Mouse (Mus musculus): ENCODE measurements around the gene Jak3.
"Not testable (repeated sequence)": the region's sequence is repeated elsewhere in the genome, so short reads cannot be mapped to it uniquely, and the experiment has no call there.

Gene Jak3

GRCm38 (mm10) chr8:71686143-71686734 is 10.1 kb downstream of the Jak3 start:
- no peak for DNase-seq (ENCODE audit: extremely low spot score, low spot score)

GRCm38 (mm10) chr8:71687616-71688015 is 11.5 kb downstream of the Jak3 start:
- no peak for DNase-seq (ENCODE audit: extremely low spot score, low spot score)

GRCm38 (mm10) chr8:71689028-71689427 is 12.9 kb downstream of the Jak3 start, which contains the start of gene Insl3:
Gene Insl3 (plus strand): TSS chr8:71689214.
- no peak for DNase-seq (ENCODE audit: extremely low spot score, low spot score)

- no peak for DNase-seq (ENCODE audit: extremely low spot score, low spot score)
These were observed 16.4 kb downstream of the Jak3 start for GRCm38 (mm10) chr8:71692509-71692908.

GRCm38 (mm10) chr8:71693166-71694041 is 17.3 kb downstream of the Jak3 start:
- peak; percentile 43 for DNase-seq (ENCODE audit: extremely low spot score, low spot score)

- not testable (repeated sequence) for DNase-seq (ENCODE audit: extremely low spot score, low spot score)
These were observed 19.4 kb downstream of the Jak3 start for GRCm38 (mm10) chr8:71695456-71695855.

GRCm38 (mm10) chr8:71700493-71701269 is 24.6 kb downstream of the Jak3 start:
- no peak for DNase-seq (ENCODE audit: extremely low spot score, low spot score)

- DNase-seq (ENCODE audit: extremely low spot score, low spot score): no peak
These were observed 25.5 kb downstream of the Jak3 start, which contains the start of gene B3gnt3 for GRCm38 (mm10) chr8:71701414-71702086. Gene B3gnt3 (minus strand): TSS chr8:71701789.

GRCm38 (mm10) chr8:71702087-71702432 is 26.0 kb downstream of the Jak3 start:
- no peak for DNase-seq (ENCODE audit: extremely low spot score, low spot score)

GRCm38 (mm10) chr8:71702923-71703322 is 26.8 kb downstream of the Jak3 start:
- no peak for DNase-seq (ENCODE audit: extremely low spot score, low spot score)

GRCm38 (mm10) chr8:71703400-71703799 is 27.3 kb downstream of the Jak3 start:
- not testable (repeated sequence) for DNase-seq (ENCODE audit: extremely low spot score, low spot score)

- no peak for DNase-seq (ENCODE audit: extremely low spot score, low spot score)
These were observed 31.8 kb downstream of the Jak3 start for GRCm38 (mm10) chr8:71707874-71708273.

GRCm38 (mm10) chr8:71709134-71709799 is 33.2 kb downstream of the Jak3 start:
- no peak for DNase-seq (ENCODE audit: extremely low spot score, low spot score)

- peak; percentile 88 for DNase-seq (ENCODE audit: extremely low spot score, low spot score)
These were observed 33.8 kb downstream of the Jak3 start for GRCm38 (mm10) chr8:71709800-71710446.

GRCm38 (mm10) chr8:71711574-71711973 is 35.5 kb downstream of the Jak3 start:
- DNase-seq (ENCODE audit: extremely low spot score, low spot score): no peak

GRCm38 (mm10) chr8:71715531-71715930 is 39.4 kb downstream of the Jak3 start:
- no peak for DNase-seq (ENCODE audit: extremely low spot score, low spot score)

GRCm38 (mm10) chr8:71716561-71717053 is 40.5 kb downstream of the Jak3 start:
- no peak for DNase-seq (ENCODE audit: extremely low spot score, low spot score)

GRCm38 (mm10) chr8:71717096-71717495 is 41.0 kb downstream of the Jak3 start:
- no peak for DNase-seq (ENCODE audit: extremely low spot score, low spot score)

- no peak for DNase-seq (ENCODE audit: extremely low spot score, low spot score)
These were observed 42.2 kb downstream of the Jak3 start for GRCm38 (mm10) chr8:71718252-71718651.

GRCm38 (mm10) chr8:71719218-71719617 is 43.1 kb downstream of the Jak3 start:
- DNase-seq (ENCODE audit: extremely low spot score, low spot score): no peak
